ENCODE assay signal across 23 mouse cellular contexts in genomic region chr19:6660157-6660556, GRCm38 (mm10).
DNase-seq lines count a peak whose midpoint lies in the region; ATAC-seq and TF ChIP-seq lines count a peak whose summit lies in the region.
"Had no signal": no experiment of that assay in that cellular context is flagged by ENCODE, and none has a peak within 500 bp of the region (broad histone marks: within the 10 kb centered on the region; RNA-seq: fewer than 3 reads in every experiment).

No protein-coding gene starts in this region.

- peak; percentile 82 for DNase-seq in MEL-GATA-1-ER (ENCODE audit: extremely low read depth, low read depth)
- DNase-seq in liver, embryonic 13.5 days: peak; percentile 59
- no peak for DNase-seq in heart, adult 18-20 months
- no peak for DNase-seq in adrenal gland, postnatal 4 days (ENCODE audit: low spot score in 2 of 2)
- DNase-seq in thymus, postnatal 25 days: no peak
- DNase-seq in left cerebral cortex, adult 2 months (ENCODE audit: extremely low spot score in 1 of 2, low spot score in 2 of 2): no peak
- DNase-seq: cerebellum, adult 9-10 months; gastrocnemius, postnatal 36 days; heart, postnatal 4 days; kidney, adult 8-10 months; kidney, postnatal 10 days; retina, postnatal 1 day; right cerebral cortex, postnatal 4 days had no signal

- no peak overlapping the region for H3K4me3 ChIP-seq in liver, embryonic 13.5 days (replicated peaks)
- H3K4me3 ChIP-seq in left cerebral cortex, adult 2 months: no peak overlapping the region
- H3K4me3 ChIP-seq: forebrain, embryonic 12.5 days; heart, embryonic 15.5 days; hindbrain, embryonic 15.5 days; limb, embryonic 10.5 days; midbrain, embryonic 15.5 days; neural tube, embryonic 12.5 days had no signal

- H3K27me3 ChIP-seq in liver, embryonic 13.5 days: no peaks in the 10 kb centered on the region
- H3K27me3 ChIP-seq: forebrain, embryonic 12.5 days; hindbrain, embryonic 15.5 days; midbrain, embryonic 15.5 days; neural tube, embryonic 12.5 days had no signal

- H3K4me1 ChIP-seq in liver, embryonic 13.5 days (replicated peaks): peaks cover 45% of the 10 kb centered on the region

- intact Hi-C loops in left cerebral cortex, adult 2 months (cut with DNase I): no loop called here

- no peak overlapping the region for H3K9ac ChIP-seq in liver, embryonic 13.5 days
- H3K9ac ChIP-seq: forebrain, embryonic 12.5 days; heart, embryonic 15.5 days; hindbrain, embryonic 15.5 days; midbrain, embryonic 15.5 days; neural tube, embryonic 12.5 days had no signal

- peak overlapping the region; percentile 40 for H3K4me2 ChIP-seq in liver, embryonic 13.5 days
- H3K4me2 ChIP-seq: forebrain, embryonic 12.5 days; heart, embryonic 15.5 days; hindbrain, embryonic 15.5 days; midbrain, embryonic 15.5 days; neural tube, embryonic 12.5 days had no signal

- no peaks in the 10 kb centered on the region for H3K9me3 ChIP-seq in liver, embryonic 13.5 days (replicated peaks)
- H3K9me3 ChIP-seq: forebrain, embryonic 12.5 days; heart, embryonic 15.5 days; hindbrain, embryonic 15.5 days; limb, embryonic 10.5 days; midbrain, embryonic 15.5 days; neural tube, embryonic 12.5 days had no signal

- no peak for TF ChIP-seq CTCF in left cerebral cortex, adult 2 months (IDR thresholded peaks at IDR 0.05)

- WGBS in liver, embryonic 13.5 days (ENCODE audit: insufficient replicate concordance): 18% methylated on average over 8 of the region's 8 CpGs

- no peaks in the 10 kb centered on the region for H3K36me3 ChIP-seq in liver, embryonic 13.5 days
- H3K36me3 ChIP-seq: forebrain, embryonic 12.5 days; heart, embryonic 15.5 days; hindbrain, embryonic 15.5 days; limb, embryonic 10.5 days; midbrain, embryonic 15.5 days; neural tube, embryonic 12.5 days had no signal

- peak; percentile 26; the same call in 1 of the 2 replicates for ATAC-seq in common myeloid progenitor, adult 5-6 weeks (replicated peaks; ENCODE audit: low read depth, poor library complexity, severe bottlenecking)
- ATAC-seq in liver, embryonic 13.5 days (ENCODE audit: low read depth): peak; percentile 96
- peak; percentile 89 for ATAC-seq in megakaryocyte-erythroid progenitor cell, adult 5-6 weeks (replicated peaks; ENCODE audit: low FRiP score, low TSS enrichment, poor library complexity, severe bottlenecking)
- ATAC-seq: lung, postnatal 0 days; midbrain, embryonic 15.5 days; Patski had no signal

- H3K27ac ChIP-seq in liver, embryonic 13.5 days: peak overlapping the region; percentile 72; the same call in 1 of the 2 replicates
- no peak overlapping the region for H3K27ac ChIP-seq in left cerebral cortex, adult 2 months
- H3K27ac ChIP-seq: forebrain, embryonic 12.5 days; heart, embryonic 15.5 days; hindbrain, embryonic 15.5 days; limb, embryonic 10.5 days; midbrain, embryonic 15.5 days; neural tube, embryonic 12.5 days had no signal

Comparison
In these comparisons a context has a peak if more than half of its experiments do, and no peak if none do; other contexts are left out.
1. DNase-seq: peak in MEL-GATA-1-ER (single experiment) and liver, embryonic 13.5 days (single experiment); none in heart, adult 18-20 months (0 of 2), adrenal gland, postnatal 4 days (0 of 2), thymus, postnatal 25 days (single experiment) and left cerebral cortex, adult 2 months (0 of 2).
2. ATAC-seq: peak in every context shown above with its lines; median percentile 96 in liver, embryonic 13.5 days; 89 in megakaryocyte-erythroid progenitor cell, adult 5-6 weeks; 26 in common myeloid progenitor, adult 5-6 weeks.